9 mouse cellular contexts compared by ENCODE assay signal in genomic region chr11:87662822-87663221, GRCm38 (mm10). TPM values are rescaled to one million over a fixed set of nuclear protein-coding genes. Genes with fewer than 3 reads are reported as not detected.
DNase-seq lines count a peak whose midpoint lies in the region; ATAC-seq and TF ChIP-seq lines count a peak whose summit lies in the region.
"Had no signal": no experiment of that assay in that cellular context is flagged by ENCODE, and none has a peak within 500 bp of the region (broad histone marks: within the 10 kb centered on the region; RNA-seq: fewer than 3 reads in every experiment).

No protein-coding gene starts in this region.

- H3K36me3 ChIP-seq in lung, embryonic 14.5 days (ENCODE audit: insufficient read depth): no peaks in the 10 kb centered on the region
- H3K36me3 ChIP-seq in embryonic facial prominence, embryonic 14.5 days (ENCODE audit: control insufficient read depth, insufficient read depth, low read length): no peaks in the 10 kb centered on the region
- no peaks in the 10 kb centered on the region for H3K36me3 ChIP-seq in intestine, embryonic 16.5 days (ENCODE audit: control insufficient read depth, insufficient read depth, low read length)
- H3K36me3 ChIP-seq in neural tube, embryonic 13.5 days: no peaks in the 10 kb centered on the region

- H3K9me3 ChIP-seq in lung, embryonic 14.5 days (ENCODE audit: low read depth, low read length): no peaks in the 10 kb centered on the region
- no peaks in the 10 kb centered on the region for H3K9me3 ChIP-seq in embryonic facial prominence, embryonic 14.5 days (ENCODE audit: control insufficient read depth, low read length)
- no peaks in the 10 kb centered on the region for H3K9me3 ChIP-seq in intestine, embryonic 16.5 days (ENCODE audit: control insufficient read depth, low read length)
- H3K9me3 ChIP-seq in neural tube, embryonic 13.5 days: no peaks in the 10 kb centered on the region

- H3K4me3 ChIP-seq in lung, embryonic 14.5 days (ENCODE audit: low read depth, low read length): peak overlapping the region; percentile 46
- H3K4me3 ChIP-seq in embryonic facial prominence, embryonic 14.5 days (ENCODE audit: low read depth, low read length): peak overlapping the region; percentile 49
- peak overlapping the region; percentile 55 for H3K4me3 ChIP-seq in intestine, embryonic 16.5 days (ENCODE audit: low read length)
- H3K4me3 ChIP-seq in neural tube, embryonic 13.5 days: peak overlapping the region; percentile 36

- TF ChIP-seq CTCF in lung, embryonic 14.5 days (IDR thresholded peaks at IDR 0.05; ENCODE audit: low read depth): no peak

- 11% methylated on average over 14 of the region's 14 CpGs for WGBS in lung, embryonic 14.5 days
- 12% methylated on average over 14 of the region's 14 CpGs for WGBS in embryonic facial prominence, embryonic 14.5 days
- WGBS in intestine, embryonic 16.5 days: 9% methylated on average over 14 of the region's 14 CpGs
- 10% methylated on average over 14 of the region's 14 CpGs for WGBS in neural tube, embryonic 13.5 days

- ATAC-seq in lung, embryonic 14.5 days (ENCODE audit: insufficient read depth): no peak
- 0 out of 2 replicates have a peak, but pooled peaks have one; percentile 38 for ATAC-seq in embryonic facial prominence, embryonic 14.5 days (ENCODE audit: low read depth)
- 0 out of 2 replicates have a peak, but pooled peaks have one; percentile 32 for ATAC-seq in intestine, embryonic 16.5 days
- no peak for ATAC-seq in neural tube, embryonic 13.5 days (ENCODE audit: low read depth)

- no peaks in the 10 kb centered on the region for H3K27me3 ChIP-seq in lung, embryonic 14.5 days (ENCODE audit: insufficient read depth, low read length)
- H3K27me3 ChIP-seq in embryonic facial prominence, embryonic 14.5 days (replicated peaks; ENCODE audit: control insufficient read depth, insufficient read depth, low read length): 0 out of 2 replicates have a peak, but pooled peaks cover 7% of the 10 kb centered on the region
- no peaks in the 10 kb centered on the region for H3K27me3 ChIP-seq in intestine, embryonic 16.5 days (replicated peaks; ENCODE audit: control insufficient read depth, insufficient read depth, low read length)
- peaks cover 24% of the 10 kb centered on the region for H3K27me3 ChIP-seq in neural tube, embryonic 13.5 days

- no peaks in the 10 kb centered on the region for H3K4me1 ChIP-seq in lung, embryonic 14.5 days (ENCODE audit: insufficient read depth)
- H3K4me1 ChIP-seq in embryonic facial prominence, embryonic 14.5 days (ENCODE audit: control insufficient read depth, insufficient read depth, low read length): no peaks in the 10 kb centered on the region
- no peaks in the 10 kb centered on the region for H3K4me1 ChIP-seq in intestine, embryonic 16.5 days (ENCODE audit: control insufficient read depth, insufficient read depth, low read length)
- peaks cover 10% of the 10 kb centered on the region for H3K4me1 ChIP-seq in neural tube, embryonic 13.5 days (replicated peaks)

- peak overlapping the region; percentile 55 for H3K4me2 ChIP-seq in lung, embryonic 14.5 days
- H3K4me2 ChIP-seq in embryonic facial prominence, embryonic 14.5 days (ENCODE audit: low read depth, low read length): peak overlapping the region; percentile 69
- peak overlapping the region; percentile 46 for H3K4me2 ChIP-seq in intestine, embryonic 16.5 days (ENCODE audit: low read depth, low read length)
- H3K4me2 ChIP-seq in neural tube, embryonic 13.5 days: peak overlapping the region; percentile 58

- peak overlapping the region; percentile 71 for H3K27ac ChIP-seq in lung, embryonic 14.5 days (ENCODE audit: low read depth)
- H3K27ac ChIP-seq in embryonic facial prominence, embryonic 14.5 days (replicated peaks; ENCODE audit: low read depth, low read length): peak overlapping the region; percentile 50
- H3K27ac ChIP-seq in intestine, embryonic 16.5 days (ENCODE audit: low read length): peak overlapping the region; percentile 88
- H3K27ac ChIP-seq in neural tube, embryonic 13.5 days (replicated peaks): no peak overlapping the region

- H3K9ac ChIP-seq in lung, embryonic 14.5 days: peak overlapping the region; percentile 55
- H3K9ac ChIP-seq in embryonic facial prominence, embryonic 14.5 days (ENCODE audit: low read depth, low read length): peak overlapping the region; percentile 63
- H3K9ac ChIP-seq in intestine, embryonic 16.5 days (ENCODE audit: low read depth, low read length): peak overlapping the region; percentile 72
- H3K9ac ChIP-seq in neural tube, embryonic 13.5 days: no peak overlapping the region

- peak; percentile 12 for DNase-seq in lung, embryonic 14.5 days
- DNase-seq in lung, postnatal 10 days: no peak
- no peak for DNase-seq in embryonic facial prominence, embryonic 14.5 days (ENCODE audit: low spot score)
- DNase-seq in right cerebral cortex, adult 18-20 months: no peak
- no peak for DNase-seq in frontal cortex, adult 2 months (ENCODE audit: extremely low spot score in 1 of 2, low spot score in 1 of 2)
- no peak for DNase-seq in layer of hippocampus, adult 18-20 months (ENCODE audit: low spot score in 2 of 2)

RNA-seq across cellular contexts. Expression of gene Rnf43, which starts 0.3 kb away (rescaled TPM):
- polyA plus RNA-seq in lung, embryonic 14.5 days (2014; fragmentation: Nextera tagmentation; extraction: Ambion mirVana): 18.0 and 21.5 TPM in 2 replicates
- polyA plus RNA-seq in embryonic facial prominence, embryonic 14.5 days (2014; fragmentation: Nextera tagmentation; extraction: Ambion mirVana): 5.3 and 6.2 TPM in 2 replicates
- polyA plus RNA-seq in intestine, embryonic 16.5 days (2015; fragmentation: Nextera tagmentation; extraction: Ambion mirVana): 11.2 and 12.4 TPM in 2 replicates
- 0.59 and 0.68 TPM in 2 replicates for polyA plus RNA-seq in neural tube, embryonic 13.5 days (2015; fragmentation: Nextera tagmentation; extraction: Ambion mirVana)
- polyA plus RNA-seq in frontal cortex, adult 2 months (2012; rRNA removed): 1.4 and 1.7 TPM in 2 replicates
- total RNA-seq in layer of hippocampus, adult 18-20 months (2021): 1 to 10 TPM; 2.5 to 3.1 TPM

RNA-seq across cellular contexts. Expression of gene Hsf5, which starts 45.9 kb away (rescaled TPM):
- 0.38 and 0.41 TPM in 2 replicates for polyA plus RNA-seq in lung, embryonic 14.5 days (2014; fragmentation: Nextera tagmentation; extraction: Ambion mirVana)
- polyA plus RNA-seq in embryonic facial prominence, embryonic 14.5 days (2014; fragmentation: Nextera tagmentation; extraction: Ambion mirVana): 0.17 and 0.25 TPM in 2 replicates
- polyA plus RNA-seq in intestine, embryonic 16.5 days (2015; fragmentation: Nextera tagmentation; extraction: Ambion mirVana): 0.15 and 0.17 TPM in 2 replicates
- 0.59 and 0.63 TPM in 2 replicates for polyA plus RNA-seq in neural tube, embryonic 13.5 days (2015; fragmentation: Nextera tagmentation; extraction: Ambion mirVana)
- polyA plus RNA-seq in frontal cortex, adult 2 months (2012; rRNA removed): 0.29 and 0.46 TPM in 2 replicates
- total RNA-seq in layer of hippocampus, adult 18-20 months (2021): under 1 TPM; 0.47 to 0.66 TPM
- total RNA-seq: monocyte, adult 5-6 weeks had no signal

Comparison
In these comparisons a context has a peak if more than half of its experiments do, and no peak if none do; other contexts are left out.
1. ATAC-seq: peak in embryonic facial prominence, embryonic 14.5 days (single experiment) and intestine, embryonic 16.5 days (single experiment); none in lung, embryonic 14.5 days (single experiment) and neural tube, embryonic 13.5 days (single experiment).
2. Peak in every context shown above with its lines, with median percentiles within 50 percentile points of each other: H3K4me2 ChIP-seq and H3K4me3 ChIP-seq.